Mouse (Mus musculus) heart, adult 10 weeks (tissue): ENCODE data around the gene Pbp2. TPM values are rescaled to one million over a fixed set of nuclear protein-coding genes. Genes with fewer than 3 reads are reported as not detected.

Source experiments
- polyA plus RNA-seq: library from polyadenylated mRNA; stranded (reverse); fragments of 350-450 nt; fragmentation: Illumina TruSeq; extraction: RNeasy Lipid Tissue Mini Kit (QIAGEN cat#74804); gene quantifications from one replicate; pipeline ENCODE4 v1.2.3, GENCODE M21; 2014; ENCODE audit warnings: low read depth, low replicate concordance

Gene Pbp2
- not detected for polyA plus RNA-seq

GRCm38 (mm10) chr6:135310305-135310704, at the start of gene Pbp2:
Gene Pbp2, minus strand, starts transcription at chr6:135310405.

Other genes with a start within 250 kb of the Pbp2 start
- 0.84 TPM for gene Gprc5a, start 244.8 kb downstream of the Pbp2 start, polyA plus RNA-seq
- gene Gprc5d, start 192.1 kb downstream of the Pbp2 start, polyA plus RNA-seq = not detected
- 5.4 TPM for gene Fam234b, start 112.4 kb downstream of the Pbp2 start, polyA plus RNA-seq
- 18.4 TPM for gene Hebp1, start 112.4 kb downstream of the Pbp2 start, polyA plus RNA-seq
- not detected for gene Gsg1, start 56.1 kb downstream of the Pbp2 start, polyA plus RNA-seq
- gene Emp1, start 52.1 kb upstream of the Pbp2 start, polyA plus RNA-seq = 56.7 TPM